15 mouse cellular contexts compared by ENCODE assay signal in genomic region chr7:118912049-118912490, GRCm38 (mm10). TPM values are rescaled to one million over a fixed set of nuclear protein-coding genes. Genes with fewer than 3 reads are reported as not detected.
DNase-seq lines count a peak whose midpoint lies in the region; ATAC-seq and TF ChIP-seq lines count a peak whose summit lies in the region.
"Had no signal": no experiment of that assay in that cellular context is flagged by ENCODE, and none has a peak within 500 bp of the region (broad histone marks: within the 10 kb centered on the region; RNA-seq: fewer than 3 reads in every experiment).

No protein-coding gene starts in this region.

- H3K27ac ChIP-seq in cerebellum, adult 2 months (ENCODE audit: insufficient read depth, low read length) = no peak overlapping the region
- H3K27ac ChIP-seq in hindbrain, embryonic 14.5 days = no peak overlapping the region; the same call in 1 of the 2 replicates
- H3K27ac ChIP-seq: limb, embryonic 12.5 days had no signal

- TF ChIP-seq CTCF in cerebellum, adult 2 months (IDR thresholded peaks at IDR 0.05; ENCODE audit: borderline replicate concordance, insufficient read depth, low read depth, low read length) = no peak

- H3K9me3 ChIP-seq in hindbrain, embryonic 14.5 days (ENCODE audit: control insufficient read depth, low read length) = no peaks in the 10 kb centered on the region
- H3K9me3 ChIP-seq: limb, embryonic 12.5 days had no signal

- no peak overlapping the region for H3K4me3 ChIP-seq in cerebellum, adult 2 months (replicated peaks; ENCODE audit: insufficient read depth, low read depth, low read length)
- H3K4me3 ChIP-seq in hindbrain, embryonic 14.5 days (replicated peaks; ENCODE audit: low read length) = no peak overlapping the region
- H3K4me3 ChIP-seq in myocyte = no peak overlapping the region
- H3K4me3 ChIP-seq: limb, embryonic 12.5 days had no signal

- no peaks in the 10 kb centered on the region for H3K79me2 ChIP-seq in myocyte (ENCODE audit: control insufficient read depth, insufficient read depth)

- no peak overlapping the region for H3ac ChIP-seq in myocyte (ENCODE audit: control insufficient read depth, insufficient read length)

- peak; percentile 27; the same call in 1 of the 2 replicates for ATAC-seq in hindbrain, embryonic 14.5 days (ENCODE audit: low FRiP score)
- no peak for ATAC-seq in monocyte, adult 5-6 weeks (replicated peaks; ENCODE audit: insufficient number of reproducible peaks, low FRiP score, low TSS enrichment, poor library complexity, severe bottlenecking)

- H3K27me3 ChIP-seq in cerebellum, adult 2 months (ENCODE audit: control insufficient read depth, insufficient read depth, low read length) = no peaks in the 10 kb centered on the region
- H3K27me3 ChIP-seq in hindbrain, embryonic 14.5 days (ENCODE audit: control insufficient read depth, insufficient read depth, low read length) = no peaks in the 10 kb centered on the region
- no peaks in the 10 kb centered on the region for H3K27me3 ChIP-seq in myocyte (ENCODE audit: control insufficient read depth, insufficient read depth, insufficient read length)
- H3K27me3 ChIP-seq: limb, embryonic 12.5 days had no signal

- no peaks in the 10 kb centered on the region for H3K36me3 ChIP-seq in hindbrain, embryonic 14.5 days (replicated peaks; ENCODE audit: control insufficient read depth, insufficient read depth)
- no peaks in the 10 kb centered on the region for H3K36me3 ChIP-seq in myocyte (ENCODE audit: control insufficient read depth, insufficient read depth)
- H3K36me3 ChIP-seq: limb, embryonic 12.5 days had no signal

- WGBS in cerebellum, adult 2 months = 48% methylated on average over 8 of the region's 8 CpGs
- 10% methylated on average over 8 of the region's 8 CpGs for WGBS in hindbrain, embryonic 14.5 days

- peaks cover 8% of the 10 kb centered on the region for H3K4me1 ChIP-seq in cerebellum, adult 2 months (ENCODE audit: control insufficient read depth, insufficient read depth, low read length)
- H3K4me1 ChIP-seq in hindbrain, embryonic 14.5 days (replicated peaks; ENCODE audit: control insufficient read depth, insufficient read depth, low read length) = peaks cover 11% of the 10 kb centered on the region
- H3K4me1 ChIP-seq: limb, embryonic 12.5 days had no signal

- no peak for TF ChIP-seq POLR2A in cerebellum, adult 2 months (IDR thresholded peaks at IDR 0.05; ENCODE audit: borderline replicate concordance, insufficient read depth, low read length)
- TF ChIP-seq POLR2A in myocyte (IDR thresholded peaks at IDR 0.05; ENCODE audit: insufficient read length, low read depth) = no peak

- no peak overlapping the region for H3K9ac ChIP-seq in hindbrain, embryonic 14.5 days
- H3K9ac ChIP-seq: limb, embryonic 12.5 days had no signal

- H3K4me2 ChIP-seq in hindbrain, embryonic 14.5 days (replicated peaks) = no peak overlapping the region
- peak overlapping the region; percentile 34 for H3K4me2 ChIP-seq in myocyte (ENCODE audit: low read depth)
- H3K4me2 ChIP-seq: limb, embryonic 12.5 days had no signal

- DNase-seq in cerebellum, adult 2 months = peak; percentile 32 to 34
- no peak for DNase-seq in cerebellum, adult 11 months
- DNase-seq in cerebellum, postnatal 25 days = peak; percentile 43 to 50
- DNase-seq in hindbrain, embryonic 14.5 days (ENCODE audit: low spot score) = no peak
- no peak for DNase-seq in lung, postnatal 36 days
- no peak for DNase-seq in urinary bladder, postnatal 36 days (ENCODE audit: low spot score in 2 of 2)
- DNase-seq: gastrocnemius, postnatal 36 days; heart, postnatal 10 days; kidney, adult 2 months; lung, adult 18-20 months; right cerebral cortex, adult 18-20 months; thymus, adult 18-20 months had no signal

TF ChIP-seq in myocyte, 11 proteins besides CTCF, POLR2A, EP300 and RAD21:
- TF ChIP-seq SRF (IDR thresholded peaks at IDR 0.05; ENCODE audit: control insufficient read depth, insufficient read length, low read depth) (no peak), POLR2AphosphoS2 (IDR thresholded peaks at IDR 0.05; ENCODE audit: insufficient read length, low read depth) (no peak), E2F4 (IDR thresholded peaks at IDR 0.05; ENCODE audit: insufficient read depth) (no peak)

RNA-seq across cellular contexts. Expression of gene Knop1, which starts 56.0 kb away (rescaled TPM):
- polyA plus RNA-seq in cerebellum, adult 2 months (2012; rRNA removed) = 16.4 and 16.9 TPM in 2 replicates
- 55.0 and 64.8 TPM in 2 replicates for polyA plus RNA-seq in hindbrain, embryonic 14.5 days (2014; fragmentation: Nextera tagmentation; extraction: Ambion mirVana)
- 13.0 TPM for polyA plus RNA-seq in myocyte (2012; fragmentation: generic; extraction: Trizol)
- total RNA-seq in monocyte, adult 5-6 weeks (2017) = 10.1 to 19.7 TPM (median 15.1 TPM) in 3 replicates

RNA-seq across cellular contexts. Expression of gene Iqck, which starts 56.5 kb away (rescaled TPM):
- 5.9 and 7.4 TPM in 2 replicates for polyA plus RNA-seq in cerebellum, adult 2 months (2012; rRNA removed)
- 4.4 and 4.5 TPM in 2 replicates for polyA plus RNA-seq in hindbrain, embryonic 14.5 days (2014; fragmentation: Nextera tagmentation; extraction: Ambion mirVana)
- 0.84 TPM for polyA plus RNA-seq in myocyte (2012; fragmentation: generic; extraction: Trizol)
- total RNA-seq in monocyte, adult 5-6 weeks (2017) = 0.38 TPM in 1 of 3 replicates, not detected in the others

Comparison
In these comparisons a context has a peak if more than half of its experiments do, and no peak if none do; other contexts are left out.
1. DNase-seq: peak in cerebellum, adult 2 months (2 of 2) and cerebellum, postnatal 25 days (2 of 2); none in cerebellum, adult 11 months (single experiment), hindbrain, embryonic 14.5 days (single experiment), lung, postnatal 36 days (single experiment) and urinary bladder, postnatal 36 days (0 of 2).